Mouse (Mus musculus): ENCODE results near the gene Kmt2c.

Kmt2c gene

GRCm38 (mm10) chr5:25498346-25498820 lies at the start of gene Kmt2c:
TSS of gene Kmt2c (minus strand) at chr5:25498783.
- no peak for DNase-seq

GRCm38 (mm10) chr5:25546912-25547311 lies 48.3 kb upstream of the Kmt2c start:
- DNase-seq, result no peak

DNA sequence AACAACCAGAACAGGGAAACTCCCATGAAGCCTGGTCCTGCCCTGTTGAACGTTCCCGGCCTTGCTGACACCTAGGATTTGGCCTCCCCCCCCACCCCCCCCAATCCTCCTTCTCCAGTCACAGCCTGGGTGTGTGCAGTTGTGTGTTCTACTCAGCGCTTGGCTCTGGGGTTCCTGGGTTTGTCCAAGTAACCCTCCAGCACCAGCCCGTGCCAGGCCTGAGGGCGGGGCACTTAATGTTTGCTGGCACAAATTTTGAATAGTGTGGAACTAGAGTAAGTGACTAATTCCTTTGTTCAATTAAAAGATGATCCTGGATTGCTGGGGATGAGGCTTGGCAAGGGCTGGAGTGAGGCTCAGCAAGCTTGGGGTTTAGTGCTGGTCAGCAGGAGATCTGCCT lies 46.0 kb upstream of the Kmt2c start:
- DNase-seq, result no peak

GRCm38 (mm10) chr5:25544061-25544460 lies 45.5 kb upstream of the Kmt2c start:
- no peak for DNase-seq

- DNase-seq, result no peak
Observed at GRCm38 (mm10) chr5:25541661-25542060, 43.1 kb upstream of the Kmt2c start.

DNA sequence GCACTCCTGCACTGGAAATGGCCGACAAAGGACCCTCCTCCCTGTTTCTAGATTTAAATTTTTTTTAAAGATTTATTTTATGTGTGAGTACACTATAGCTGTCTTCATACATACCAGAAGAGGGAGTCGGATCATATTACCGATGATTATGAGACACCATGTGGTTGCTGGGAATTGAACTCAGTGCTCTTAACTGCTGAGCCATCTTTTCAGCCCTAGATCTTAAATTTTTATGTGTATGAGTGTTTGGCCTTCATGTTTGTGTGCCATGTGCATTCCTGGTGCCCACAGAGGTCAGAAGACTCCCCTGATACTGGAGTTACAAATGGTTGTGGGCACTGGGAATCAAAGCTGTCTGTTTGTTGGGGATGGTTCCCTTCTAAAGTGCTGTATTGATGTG lies 42.3 kb upstream of the Kmt2c start:
- DNase-seq, result no peak

GRCm38 (mm10) chr5:25540412-25540811 lies 41.8 kb upstream of the Kmt2c start:
- DNase-seq, result no peak

DNA sequence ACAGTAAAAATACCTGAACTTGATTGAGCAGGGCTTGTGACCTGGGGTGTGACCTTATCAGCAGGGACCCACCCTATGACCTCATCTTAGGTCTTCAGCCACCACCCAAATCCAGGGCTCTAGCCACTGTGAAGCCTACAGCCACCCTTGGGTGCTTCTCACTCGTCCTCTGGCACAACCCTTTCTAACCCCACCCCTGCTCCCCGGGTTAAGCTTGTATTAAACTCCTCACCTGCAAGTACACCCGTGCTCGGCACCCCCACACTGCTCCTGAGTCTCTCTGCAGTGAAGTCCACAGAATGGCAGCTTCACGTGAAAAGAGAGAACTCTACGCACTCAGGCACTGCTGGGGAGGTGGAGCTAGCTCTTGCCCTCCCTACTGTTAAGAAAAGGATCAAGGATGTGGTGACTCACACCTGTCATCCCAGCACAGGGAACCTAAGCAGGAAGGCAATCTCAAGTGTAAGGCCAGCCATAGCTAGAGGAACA lies 38.4 kb upstream of the Kmt2c start:
- no peak for DNase-seq

GRCm38 (mm10) chr5:25536451-25536850 lies 37.9 kb upstream of the Kmt2c start:
- no peak for DNase-seq

GRCm38 (mm10) chr5:25535566-25535965 lies 37.0 kb upstream of the Kmt2c start:
- DNase-seq, result no peak

DNA sequence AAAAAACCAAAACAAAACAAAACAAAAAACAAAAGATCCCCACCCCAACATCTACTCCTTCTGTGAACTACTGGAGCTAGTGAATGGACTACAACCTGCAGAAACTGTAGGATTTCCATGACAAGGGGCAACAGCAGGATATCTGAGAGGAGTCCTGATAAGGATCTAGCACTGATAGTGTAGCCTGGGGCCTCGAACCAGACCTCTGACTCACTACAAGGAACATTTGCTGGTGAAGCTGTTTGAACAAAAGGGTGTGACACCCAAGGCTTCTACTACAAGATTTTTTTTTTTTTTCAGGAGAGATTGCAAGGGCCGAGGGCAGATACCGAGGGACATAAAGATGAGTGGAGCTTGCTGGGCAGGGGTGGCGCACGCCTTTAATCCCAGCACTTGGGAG lies 34.7 kb upstream of the Kmt2c start:
- DNase-seq, result no peak

DNA sequence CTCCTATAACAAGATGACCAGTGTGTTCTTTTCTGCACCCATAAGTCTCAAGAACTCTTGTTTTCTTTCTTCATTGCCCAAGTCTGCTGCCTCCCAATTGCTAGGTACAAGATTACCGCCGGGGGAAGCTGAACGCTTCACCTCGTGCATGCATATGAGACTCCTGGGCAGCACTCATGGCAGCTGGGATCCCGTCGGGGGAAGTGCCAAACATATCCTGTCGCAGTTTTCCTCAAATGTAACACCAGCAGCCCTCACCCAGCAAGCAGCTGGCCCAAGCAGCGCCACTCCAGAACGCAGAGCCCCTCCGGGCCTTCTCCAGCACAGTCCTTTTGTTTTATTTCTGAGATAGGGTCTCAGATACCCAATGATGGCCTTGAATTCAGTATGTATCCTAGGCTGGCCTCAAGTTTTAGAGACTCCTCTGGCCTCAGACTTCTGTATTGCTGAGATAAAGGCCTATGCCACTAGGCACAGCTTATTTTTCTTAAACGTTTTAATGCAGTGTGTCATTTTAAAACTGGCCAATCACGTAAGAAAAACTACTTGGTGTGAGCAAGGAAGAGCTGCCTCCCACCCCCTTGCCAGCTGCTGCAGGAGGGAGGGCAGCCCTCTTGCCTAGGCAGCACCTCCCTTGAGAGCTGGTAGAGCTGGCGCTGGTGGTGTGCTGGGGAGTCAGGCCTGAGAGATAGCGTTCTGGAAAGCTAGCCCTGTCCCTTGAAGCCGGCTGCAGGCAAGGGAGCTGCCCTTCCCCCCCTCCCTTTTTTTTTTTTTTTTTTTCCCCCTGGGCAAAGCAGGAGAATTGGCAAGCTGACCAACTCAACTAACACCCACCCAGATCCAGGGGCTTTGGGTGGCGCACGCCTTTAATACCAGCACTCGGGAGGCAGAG lies 33.9 kb upstream of the Kmt2c start:
- peak in 1 of 2 experiments; percentile 7 for DNase-seq

DNA sequence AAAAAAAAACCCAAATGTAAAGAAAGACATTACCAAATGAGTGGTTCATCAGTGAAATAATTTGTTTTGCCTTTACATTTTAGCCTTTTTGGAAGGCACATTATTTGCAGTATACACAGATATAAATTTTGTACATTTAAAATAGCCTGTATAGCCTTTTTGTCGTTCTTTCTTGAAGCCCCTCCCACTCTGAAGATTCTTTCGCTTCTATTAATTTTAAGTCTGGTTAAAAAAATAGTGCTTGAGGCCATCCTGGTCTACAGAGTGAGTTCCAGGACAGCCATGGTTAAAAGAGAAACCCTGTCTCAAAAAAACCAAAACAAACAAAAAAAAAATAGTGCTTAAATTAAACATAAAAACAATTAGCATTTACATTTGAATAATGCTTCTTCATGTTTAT lies 32.0 kb upstream of the Kmt2c start:
- DNase-seq, result no peak

GRCm38 (mm10) chr5:25529529-25530421 lies 31.2 kb upstream of the Kmt2c start:
- peak; percentile 100 for DNase-seq

DNA sequence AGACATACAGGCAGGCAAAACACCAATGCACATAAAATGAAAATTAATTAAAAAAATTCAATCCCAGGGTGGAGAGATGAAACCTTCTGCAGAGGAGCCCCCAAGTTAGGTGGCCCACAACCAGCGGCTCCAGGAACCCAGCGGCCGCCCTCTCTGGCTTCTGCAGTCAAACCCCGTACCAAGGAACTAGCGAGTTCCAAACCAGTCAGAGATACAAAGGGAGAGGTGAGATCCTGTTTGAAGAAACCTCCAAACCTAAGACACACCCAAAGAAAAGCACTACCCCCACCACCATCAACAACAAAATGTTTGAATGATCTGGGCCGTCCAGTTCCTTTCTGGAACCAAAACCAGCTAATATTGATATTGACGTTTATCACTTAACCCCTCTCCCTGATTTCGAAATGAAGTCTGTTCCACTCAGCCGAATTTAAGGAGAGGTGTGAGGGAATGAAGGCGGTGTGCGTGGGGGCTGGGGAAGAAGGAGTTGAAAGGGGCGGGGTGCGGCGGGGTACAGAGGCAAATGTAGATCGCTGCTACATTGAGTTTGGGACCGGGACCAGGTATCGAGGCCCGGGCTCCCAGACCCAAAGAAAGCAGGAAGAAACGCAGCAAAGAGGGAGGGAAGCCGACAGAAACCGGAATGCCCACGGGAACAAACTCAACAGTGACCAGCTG lies 30.4 kb upstream of the Kmt2c start:
- DNase-seq, result peak; percentile 11 to 12

- DNase-seq, result no peak
Observed at GRCm38 (mm10) chr5:25527971-25528370, 29.4 kb upstream of the Kmt2c start.

DNA sequence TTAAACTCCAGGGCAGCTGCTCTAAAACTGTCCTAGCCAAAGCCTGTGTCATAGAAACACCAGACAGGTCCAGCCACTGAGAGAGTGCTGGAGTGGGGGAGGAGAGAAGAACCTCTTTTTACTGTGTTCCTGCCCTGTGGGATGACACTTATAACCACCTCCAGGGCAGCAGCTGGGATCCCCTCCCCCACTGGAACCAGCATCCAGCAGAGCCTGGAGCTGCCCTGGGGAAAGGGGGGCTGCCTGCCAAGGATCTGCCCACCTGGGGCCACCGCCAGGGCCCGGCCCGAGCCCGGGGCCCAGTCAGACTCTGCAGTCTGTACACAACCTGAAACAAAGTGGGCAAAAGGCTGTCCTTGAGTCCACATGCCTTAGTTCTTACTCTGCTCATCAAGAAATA lies 28.3 kb upstream of the Kmt2c start:
- peak; percentile 10 to 14 for DNase-seq

- peak in 1 of 2 experiments; percentile 4 for DNase-seq
Observed at GRCm38 (mm10) chr5:25526116-25526515, 27.5 kb upstream of the Kmt2c start.

DNA sequence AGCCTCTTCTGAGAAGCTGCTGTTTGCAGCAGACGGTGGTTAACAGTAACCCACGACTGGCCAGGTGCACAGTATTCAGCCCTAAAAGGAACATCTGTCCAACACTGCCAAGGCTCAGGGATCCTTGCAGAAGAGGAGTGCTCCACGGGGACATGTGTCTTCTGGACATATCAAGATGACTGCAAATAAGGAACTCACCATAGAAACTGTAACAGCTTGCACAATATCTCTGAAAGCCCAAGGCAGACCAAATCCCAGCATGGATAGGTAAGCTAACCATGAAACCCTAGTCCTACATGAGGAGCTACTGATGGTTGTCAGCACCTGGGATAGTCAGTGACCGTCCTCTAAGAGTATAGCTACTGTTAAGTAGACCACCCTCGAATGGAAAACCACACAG lies 22.9 kb upstream of the Kmt2c start:
- DNase-seq, result no peak

- DNase-seq, result no peak
Observed at GRCm38 (mm10) chr5:25519820-25520219, 21.2 kb upstream of the Kmt2c start.

GRCm38 (mm10) chr5:25517550-25517949 lies 19.0 kb upstream of the Kmt2c start:
- no peak for DNase-seq

DNA sequence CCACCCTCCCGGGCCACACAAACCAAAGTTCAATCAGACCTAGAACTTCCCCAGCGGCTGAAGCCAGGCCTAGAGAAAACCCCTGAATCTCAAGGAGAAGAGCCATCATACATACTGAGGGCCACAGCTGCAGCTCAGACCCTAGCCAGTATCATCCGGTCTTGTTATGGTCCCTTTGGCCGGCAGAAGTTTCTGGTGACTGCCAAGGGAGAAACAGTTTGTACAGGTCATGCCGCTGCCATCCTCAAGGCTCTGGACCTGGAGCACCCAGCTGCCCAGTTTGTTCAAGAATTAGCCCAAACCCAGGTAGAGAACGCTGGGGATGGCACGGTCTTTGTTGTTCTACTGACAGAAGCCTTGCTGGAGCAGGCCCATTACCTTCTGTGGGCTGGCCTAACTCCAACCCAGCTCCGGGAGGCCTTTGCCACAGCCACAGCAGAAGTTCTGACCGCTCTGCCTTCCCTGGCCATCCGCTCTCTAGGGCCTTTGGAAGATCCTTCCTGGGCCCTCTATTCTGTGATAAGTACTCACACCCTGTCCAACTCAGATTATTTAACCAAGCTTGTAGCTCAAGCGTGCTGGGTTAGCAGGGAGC lies 17.8 kb upstream of the Kmt2c start:
- DNase-seq, result no peak
